Mouse (Mus musculus) adipocyte (in vitro differentiated cells): ENCODE data around the gene Rora.
A peak's percentile ranks its signal among the peaks of the same experiment; 100 is the strongest.

Experiments used
- DNase-seq: peaks from one replicate; pipeline ENCODE4 v3.0.0-alpha.2; 2016; ENCODE audit warnings: low spot score

Rora gene

GRCm38 (mm10) chr9:68688151-68688550, 34.6 kb downstream of the Rora start:
- DNase-seq: no peak

- DNase-seq: peak; percentile 9
Measured at GRCm38 (mm10) chr9:68689351-68689750, 35.8 kb downstream of the Rora start.

- DNase-seq: no peak
Measured at GRCm38 (mm10) chr9:68694889-68695495, 41.4 kb downstream of the Rora start.

- DNase-seq: no peak
Measured at GRCm38 (mm10) chr9:68695496-68695969, 41.9 kb downstream of the Rora start.

GRCm38 (mm10) chr9:68696425-68696956, 42.9 kb downstream of the Rora start:
- DNase-seq: no peak

- no peak for DNase-seq
Measured at GRCm38 (mm10) chr9:68699341-68699740, 45.8 kb downstream of the Rora start.

- DNase-seq: no peak
Measured at GRCm38 (mm10) chr9:68699856-68700255, 46.3 kb downstream of the Rora start.

- DNase-seq: no peak
Measured at GRCm38 (mm10) chr9:68707636-68708035, 54.0 kb downstream of the Rora start.

- no peak for DNase-seq
Measured at GRCm38 (mm10) chr9:68709232-68709631, 55.6 kb downstream of the Rora start.

GRCm38 (mm10) chr9:68710893-68711654, 57.5 kb downstream of the Rora start:
- DNase-seq: no peak

- DNase-seq: peak; percentile 29
Measured at GRCm38 (mm10) chr9:68716961-68717360, 63.4 kb downstream of the Rora start.

- DNase-seq: no peak
Measured at GRCm38 (mm10) chr9:68718427-68718826, 64.8 kb downstream of the Rora start.

- no peak for DNase-seq
Measured at GRCm38 (mm10) chr9:68719286-68719685, 65.7 kb downstream of the Rora start.

- DNase-seq: no peak
Measured at GRCm38 (mm10) chr9:68724636-68725285, 71.2 kb downstream of the Rora start.

GRCm38 (mm10) chr9:68727166-68727855, 73.7 kb downstream of the Rora start:
- DNase-seq: no peak

- no peak for DNase-seq
Measured at GRCm38 (mm10) chr9:68731438-68731837, 77.9 kb downstream of the Rora start.

- no peak for DNase-seq
Measured at GRCm38 (mm10) chr9:68732929-68733328, 79.3 kb downstream of the Rora start.

GRCm38 (mm10) chr9:68735886-68736285, 82.3 kb downstream of the Rora start:
- no peak for DNase-seq

- no peak for DNase-seq
Measured at GRCm38 (mm10) chr9:68737197-68737736, 83.7 kb downstream of the Rora start.

GRCm38 (mm10) chr9:68745931-68746646, 92.5 kb downstream of the Rora start:
- DNase-seq: no peak

GRCm38 (mm10) chr9:68756976-68757375, 103.4 kb downstream of the Rora start:
- DNase-seq: peak; percentile 12
